8 mouse cellular contexts compared by ENCODE assay signal in genomic region chr3:36613202-36613907, GRCm38 (mm10). TPM values are rescaled to one million over a fixed set of nuclear protein-coding genes. Genes with fewer than 3 reads are reported as not detected.
DNase-seq lines count a peak whose midpoint lies in the region; ATAC-seq lines count a peak whose summit lies in the region.

TSS of gene Bbs7 (minus strand) at chr3:36613477.

- 3% methylated on average over 34 of the region's 38 CpGs for WGBS in hindbrain, embryonic 15.5 days

- DNase-seq in ZHBTc4 (ENCODE audit: low read depth, low spot score): peak; percentile 97
- DNase-seq in cerebellum, postnatal 4 days (ENCODE audit: low spot score in 2 of 2): peak; percentile 87 to 94
- DNase-seq in gastrocnemius, adult 18-20 months (ENCODE audit: low spot score): peak; percentile 90
- DNase-seq in layer of hippocampus, postnatal 36 days: peak; percentile 91 to 93
- peak; percentile 92 for DNase-seq in lung, postnatal 25 days (ENCODE audit: low spot score)
- peak; percentile 88 for DNase-seq in retina, adult 2 months (ENCODE audit: low read depth, low spot score)
- peak; percentile 91 for DNase-seq in thymus, postnatal 25 days

- no peaks in the 10 kb centered on the region for H3K27me3 ChIP-seq in hindbrain, embryonic 15.5 days

- peak within 1 kb of the TSS; percentile 61 for H3K4me2 ChIP-seq in hindbrain, embryonic 15.5 days

- peak within 1 kb of the TSS; percentile 82 for H3K9ac ChIP-seq in hindbrain, embryonic 15.5 days

- peak; percentile 99 for ATAC-seq in hindbrain, embryonic 15.5 days (ENCODE audit: low FRiP score, low read depth)

- H3K4me3 ChIP-seq in hindbrain, embryonic 15.5 days: peak within 1 kb of the TSS; percentile 72

- H3K27ac ChIP-seq in hindbrain, embryonic 15.5 days (replicated peaks): peak within 1 kb of the TSS; percentile 85

- H3K9me3 ChIP-seq in hindbrain, embryonic 15.5 days: no peaks in the 10 kb centered on the region

- 0 out of 2 replicates have a peak, but pooled peaks cover 4% of the 10 kb centered on the region for H3K36me3 ChIP-seq in hindbrain, embryonic 15.5 days

- H3K4me1 ChIP-seq in hindbrain, embryonic 15.5 days (replicated peaks): peaks cover 12% of the 10 kb centered on the region

RNA-seq across cellular contexts. Expression of gene Bbs7, which starts in this region (rescaled TPM):
- total RNA-seq in gastrocnemius, adult 18-20 months (2021): 1 to 10 TPM; 7.5 to 10.0 TPM
- 23.2 TPM in 2 replicates for polyA plus RNA-seq in hindbrain, embryonic 15.5 days (2015; fragmentation: Nextera tagmentation; extraction: Ambion mirVana)
- total RNA-seq in layer of hippocampus, postnatal 36 days (2021): 10 to 100 TPM; 18.0 to 18.6 TPM

Comparison
In these comparisons a context has a peak if more than half of its experiments do, and no peak if none do; other contexts are left out.
1. Peak in every context shown above with its lines: DNase-seq, ATAC-seq, H3K4me3 ChIP-seq and H3K27ac ChIP-seq.